Mouse (Mus musculus) hindbrain, embryonic 10.5 days (tissue): ENCODE results near the gene Abcg1. TPM values are rescaled to one million over a fixed set of nuclear protein-coding genes. Genes with fewer than 3 reads are reported as not detected.

ENCODE experiments used
- DNase-seq: peaks from one replicate; pipeline ENCODE4 v3.0.0-alpha.2; 2017; ENCODE audit warnings: low spot score
- H3K27ac ChIP-seq: fragments of 300-500 bp; sonication (generic); 2 replicates; pipeline ENCODE4 v1.5.1; 2016; ENCODE audit warnings: mild to moderate bottlenecking, moderate library complexity
- H3K27me3 ChIP-seq: fragments of 300-500 bp; sonication (generic); 2 replicates; pipeline ENCODE4 v1.6.1; 2016; ENCODE audit warnings: mild to moderate bottlenecking; ENCODE audit not compliant: poor library complexity, insufficient read depth, severe bottlenecking
- H3K36me3 ChIP-seq: fragments of 300-500 bp; sonication (generic); 2 replicates; pipeline ENCODE4 v1.6.1; 2016; ENCODE audit warnings: mild to moderate bottlenecking, moderate library complexity
- H3K4me1 ChIP-seq: fragments of 300-500 bp; sonication (generic); replicated peaks from 2 replicates; pipeline ENCODE4 v1.6.1; 2016; ENCODE audit warnings: mild to moderate bottlenecking
- H3K4me3 ChIP-seq: fragments of 300-500 bp; sonication (generic); 2 replicates; pipeline ENCODE4 v1.5.1; 2016; ENCODE audit warnings: mild to moderate bottlenecking, moderate library complexity
- H3K9me3 ChIP-seq: fragments of 300-500 bp; sonication (generic); 2 replicates; pipeline ENCODE4 v1.6.1; 2016; ENCODE audit warnings: mild to moderate bottlenecking, moderate library complexity
- WGBS: fragments of 180-500 bp; shearing (Covaris S2); methylation state at CpG from one replicate; pipeline ENCODE4 v1.1.7; 2016; 5-methylcytosine and 5-hydroxymethylcytosine counted together
- polyA plus RNA-seq: library from polyadenylated mRNA; unstranded; fragments of >200 nt; fragmentation: Nextera tagmentation; extraction: Ambion mirVana; gene quantifications from 2 replicates; pipeline ENCODE4 v1.2.1, GENCODE M21; 2016

The Abcg1 gene
- polyA plus RNA-seq, 1 experiment from 2014 or later, result 9.7 TPM

DNA sequence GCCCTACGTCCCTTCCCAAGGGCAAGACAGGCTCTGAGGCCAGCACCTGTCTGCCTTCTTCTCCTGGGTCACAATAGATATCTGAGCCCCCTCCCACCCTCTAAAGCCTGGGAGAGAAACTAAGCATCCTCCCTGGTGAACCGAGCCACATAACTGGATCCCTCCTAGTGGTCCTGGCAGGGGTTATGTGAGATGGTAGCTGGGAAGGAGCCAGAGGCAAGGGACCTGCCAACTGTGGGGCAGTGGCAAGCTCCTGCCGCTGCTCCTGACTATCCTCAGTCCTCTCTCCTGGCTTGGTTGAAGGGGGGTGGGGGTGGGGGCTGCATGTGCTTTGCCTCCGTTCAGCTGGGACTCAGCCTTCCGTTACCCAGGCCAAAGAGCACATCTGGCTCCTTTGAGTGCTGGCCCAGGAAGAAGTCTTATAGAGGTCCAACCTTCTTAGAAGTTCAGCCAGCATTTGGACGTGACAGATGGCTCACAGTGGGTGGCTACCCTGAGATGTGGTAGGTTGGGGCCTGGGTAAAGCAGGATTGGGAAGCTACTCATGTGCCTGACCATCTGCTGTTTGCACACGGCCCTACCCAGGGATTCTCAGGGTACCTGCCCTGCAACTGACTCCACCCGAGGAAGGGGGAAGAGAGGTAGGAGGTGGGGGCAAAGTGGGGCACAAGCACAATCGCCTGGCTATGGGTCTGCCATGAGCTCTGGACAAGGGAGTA is 68.2 kb downstream of the Abcg1 start:
- 47% methylated on average over 9 of the region's 9 CpGs for WGBS
- Histone ChIP-seq H3K4me1 (peaks cover 22% of the 10 kb centered on the region), H3K9me3 (no peaks in the 10 kb centered on the region), H3K36me3 (no peaks in the 10 kb centered on the region), H3K27me3 (no peaks in the 10 kb centered on the region), H3K4me3 (no peak overlapping the region), H3K27ac (peak overlapping the region; percentile 68; the same call in 1 of the 2 replicates)
- peak; percentile 35 for DNase-seq

DNA sequence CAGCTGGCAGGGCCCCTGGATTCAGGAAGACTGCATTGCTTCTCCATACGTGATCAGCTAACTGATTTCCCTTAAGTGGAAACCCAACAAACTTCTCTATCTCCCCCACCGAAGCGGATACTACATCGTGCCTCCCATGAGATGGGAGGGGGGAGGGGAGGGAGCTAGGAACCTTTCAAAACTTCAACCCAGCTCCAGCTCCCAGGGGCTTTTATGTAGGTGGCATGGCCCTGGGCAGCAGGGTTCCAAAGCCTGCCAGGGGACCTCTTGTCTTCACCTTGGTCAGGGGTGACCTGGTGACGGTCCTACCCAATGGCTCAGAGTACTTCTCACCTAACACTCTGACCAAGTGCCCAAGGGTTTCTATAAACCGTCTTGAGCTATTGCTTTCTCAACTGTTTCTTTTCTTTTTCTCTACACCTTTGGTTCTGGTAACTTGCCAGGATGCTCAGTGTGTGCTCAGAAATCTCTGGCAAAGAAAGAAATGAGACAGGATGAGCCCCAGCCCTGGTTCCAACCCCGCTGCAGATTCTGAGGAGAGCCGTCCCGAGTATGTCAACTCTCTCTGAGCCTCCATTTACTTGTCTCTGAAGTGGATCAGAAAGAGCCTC is 71.3 kb downstream of the Abcg1 start:
- DNase-seq, result no peak
- no peak overlapping the region for H3K27ac ChIP-seq
- peaks cover 22% of the 10 kb centered on the region for H3K4me1 ChIP-seq
- H3K27me3 ChIP-seq, result no peaks in the 10 kb centered on the region
- WGBS, result 84% methylated on average over 9 of the region's 9 CpGs
- H3K36me3 ChIP-seq, result no peaks in the 10 kb centered on the region
- H3K9me3 ChIP-seq, result no peaks in the 10 kb centered on the region
- H3K4me3 ChIP-seq, result no peak overlapping the region

DNA sequence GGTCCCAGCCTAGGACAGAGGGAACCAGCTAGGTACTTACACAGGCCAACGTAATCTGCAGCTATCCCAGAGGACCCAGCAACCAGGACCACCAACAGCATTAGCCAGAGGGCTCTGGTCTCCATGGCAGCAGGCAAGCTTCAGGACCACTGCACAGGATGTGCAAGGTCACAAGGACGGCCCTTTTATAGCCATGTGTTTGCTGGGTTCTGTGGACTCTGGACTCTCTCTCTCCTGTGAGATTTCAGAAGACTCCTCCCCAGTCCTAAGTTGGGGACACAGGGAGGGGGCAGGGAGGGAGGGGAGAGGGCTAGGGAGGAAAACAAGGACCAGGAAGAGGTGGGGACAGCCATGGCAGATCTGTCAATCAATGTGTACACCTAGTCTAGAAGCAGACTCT is 72.0 kb downstream of the Abcg1 start, which contains the start of gene Tff3:
Gene Tff3, minus strand, starts transcription at position 195 of the 400 bp plus-strand sequence.
- H3K4me3 ChIP-seq, result no peak within 1 kb of the TSS
- H3K9me3 ChIP-seq, result no peaks in the 10 kb centered on the region
- no peak within 1 kb of the TSS for H3K27ac ChIP-seq
- peaks cover 22% of the 10 kb centered on the region for H3K4me1 ChIP-seq
- H3K36me3 ChIP-seq, result no peaks in the 10 kb centered on the region
- H3K27me3 ChIP-seq, result no peaks in the 10 kb centered on the region
- WGBS, result 27% methylated on average over 2 of the region's 2 CpGs
- peak; percentile 25 for DNase-seq

DNA sequence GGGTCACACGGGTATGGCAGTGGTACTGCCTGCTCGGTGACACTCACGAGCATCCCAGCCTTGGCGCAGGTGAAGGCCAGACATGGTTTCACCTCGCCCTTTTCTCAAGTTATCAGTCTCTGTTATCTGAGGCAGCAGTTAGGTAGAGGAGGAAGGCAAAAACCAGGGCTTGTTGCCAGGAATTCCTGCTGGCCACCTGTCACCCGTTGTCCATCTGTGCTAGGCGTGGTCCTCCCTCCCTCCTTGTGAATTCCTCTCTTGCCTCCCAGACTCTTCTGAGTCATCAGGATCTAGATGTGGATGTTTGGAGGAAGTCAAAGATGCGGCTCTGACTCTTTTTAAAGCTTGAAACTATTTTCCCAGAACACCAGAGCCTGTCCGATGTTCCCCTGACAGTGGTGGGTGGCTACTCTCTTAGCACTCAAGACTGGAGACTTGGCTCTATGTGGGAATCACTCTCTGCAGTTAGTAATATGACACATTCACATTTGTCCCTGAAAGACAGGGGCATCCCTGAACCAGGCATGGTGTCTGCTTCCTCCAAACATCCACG is 73.9 kb downstream of the Abcg1 start:
- no peak for DNase-seq
- Histone ChIP-seq H3K4me1 (peaks cover 9% of the 10 kb centered on the region), H3K27ac (no peak overlapping the region), H3K4me3 (no peak overlapping the region), H3K36me3 (no peaks in the 10 kb centered on the region), H3K27me3 (no peaks in the 10 kb centered on the region), H3K9me3 (no peaks in the 10 kb centered on the region)
- 89% methylated on average over 10 of the region's 10 CpGs for WGBS

DNA sequence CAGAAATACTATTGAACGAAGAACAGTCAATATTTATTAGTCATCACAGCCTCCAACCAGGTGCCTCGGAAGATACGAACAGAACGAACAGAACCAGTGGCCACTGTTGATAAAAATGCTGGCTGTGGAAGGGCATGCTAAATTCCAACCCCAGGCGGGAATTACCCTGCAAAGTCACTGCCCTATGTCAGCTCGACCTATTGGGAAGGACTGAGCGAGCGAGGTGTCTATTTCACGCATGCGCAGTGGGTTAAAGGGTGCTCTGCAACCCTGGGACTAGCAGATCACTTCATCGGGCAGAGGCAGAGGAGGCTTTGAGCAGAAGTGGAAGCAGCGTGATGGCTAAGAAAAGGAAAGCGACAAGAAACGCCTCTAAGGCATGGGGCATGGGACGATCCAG is 76.3 kb downstream of the Abcg1 start:
- H3K9me3 ChIP-seq, result no peaks in the 10 kb centered on the region
- peaks cover 8% of the 10 kb centered on the region for H3K4me1 ChIP-seq
- no peaks in the 10 kb centered on the region for H3K27me3 ChIP-seq
- no peaks in the 10 kb centered on the region for H3K36me3 ChIP-seq
- 81% methylated on average over 15 of the region's 15 CpGs for WGBS
- no peak overlapping the region for H3K27ac ChIP-seq
- H3K4me3 ChIP-seq, result no peak overlapping the region
- no peak for DNase-seq

DNA sequence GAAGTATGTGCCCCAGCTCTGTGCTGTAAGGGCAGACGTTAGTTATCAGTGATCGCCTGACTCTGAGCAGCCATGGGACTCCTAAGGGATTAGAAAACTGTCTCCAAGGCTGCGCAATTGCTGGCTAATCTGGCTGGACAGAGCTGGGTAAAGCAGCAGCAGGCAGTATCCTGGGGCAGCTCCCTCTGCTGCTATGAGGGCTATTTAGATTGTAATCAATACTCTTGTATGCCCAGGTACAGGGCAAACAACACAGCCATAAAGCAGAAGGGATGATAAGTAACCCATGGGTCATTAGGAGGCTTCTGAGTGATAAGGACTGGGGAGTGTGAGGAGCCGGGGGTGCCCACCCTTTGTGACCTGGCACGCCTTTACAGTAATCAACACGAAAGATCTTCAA is 77.4 kb downstream of the Abcg1 start:
- DNase-seq, result no peak
- no peaks in the 10 kb centered on the region for H3K36me3 ChIP-seq
- H3K27ac ChIP-seq, result no peak overlapping the region
- H3K9me3 ChIP-seq, result no peaks in the 10 kb centered on the region
- H3K27me3 ChIP-seq, result no peaks in the 10 kb centered on the region
- no peaks in the 10 kb centered on the region for H3K4me1 ChIP-seq
- 80% methylated on average over 6 of the region's 6 CpGs for WGBS
- H3K4me3 ChIP-seq, result no peak overlapping the region

DNA sequence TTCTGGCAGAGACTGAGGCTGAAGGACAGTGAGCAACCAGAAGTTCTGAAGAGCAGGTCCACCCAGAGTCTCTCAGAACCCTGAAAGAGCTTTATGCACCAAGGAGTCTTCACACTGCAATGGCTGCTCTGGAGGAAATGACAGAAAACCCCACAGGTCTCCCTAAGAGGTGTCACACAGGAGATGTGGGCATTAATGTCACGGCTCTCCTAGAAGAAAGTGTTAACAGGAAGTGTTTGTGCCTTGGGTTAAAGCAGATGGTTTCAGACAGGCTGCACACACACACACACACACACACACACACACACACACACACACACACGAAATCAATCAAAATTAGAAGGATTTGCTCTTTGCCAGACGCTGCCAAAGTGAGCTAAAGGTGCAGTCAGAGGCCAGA is 78.8 kb downstream of the Abcg1 start:
- 62% methylated on average over 3 of the region's 3 CpGs for WGBS

DNA sequence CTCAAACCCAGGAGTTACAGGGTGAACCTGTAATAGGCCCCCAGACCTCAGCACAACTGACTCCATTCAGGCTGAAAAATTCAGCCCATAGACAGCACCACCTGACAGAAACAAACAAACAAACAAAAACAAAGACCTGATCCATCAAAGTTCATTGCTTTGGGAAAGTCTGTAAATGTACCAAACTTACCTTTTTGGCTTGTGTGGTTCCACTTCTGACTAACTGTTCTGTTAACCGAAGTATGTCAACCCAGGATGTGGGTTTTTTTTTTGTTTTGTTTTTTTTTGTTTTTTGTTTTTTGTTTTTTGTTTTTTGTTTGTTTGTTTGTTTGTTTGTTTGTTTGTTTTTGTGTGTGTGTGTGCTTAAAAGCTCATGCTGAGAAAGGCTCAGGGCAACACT is 79.3 kb downstream of the Abcg1 start:
- no peaks in the 10 kb centered on the region for H3K27me3 ChIP-seq
- H3K9me3 ChIP-seq, result no peaks in the 10 kb centered on the region
- no peak for DNase-seq
- H3K36me3 ChIP-seq, result no peaks in the 10 kb centered on the region
- no peaks in the 10 kb centered on the region; the same call in 1 of the 2 replicates for H3K4me1 ChIP-seq
- H3K4me3 ChIP-seq, result no peak overlapping the region
- H3K27ac ChIP-seq, result no peak overlapping the region
- WGBS, result 79% methylated on average over 1 of the region's 1 CpGs

More for the DNA sequence above, 78.8 kb downstream of the Abcg1 start:
- H3K36me3 ChIP-seq, result no peaks in the 10 kb centered on the region
- DNase-seq, result no peak
- no peak overlapping the region for H3K4me3 ChIP-seq
- no peaks in the 10 kb centered on the region; the same call in 1 of the 2 replicates for H3K4me1 ChIP-seq
- H3K27me3 ChIP-seq, result no peaks in the 10 kb centered on the region
- no peaks in the 10 kb centered on the region for H3K9me3 ChIP-seq
- no peak overlapping the region for H3K27ac ChIP-seq

DNA sequence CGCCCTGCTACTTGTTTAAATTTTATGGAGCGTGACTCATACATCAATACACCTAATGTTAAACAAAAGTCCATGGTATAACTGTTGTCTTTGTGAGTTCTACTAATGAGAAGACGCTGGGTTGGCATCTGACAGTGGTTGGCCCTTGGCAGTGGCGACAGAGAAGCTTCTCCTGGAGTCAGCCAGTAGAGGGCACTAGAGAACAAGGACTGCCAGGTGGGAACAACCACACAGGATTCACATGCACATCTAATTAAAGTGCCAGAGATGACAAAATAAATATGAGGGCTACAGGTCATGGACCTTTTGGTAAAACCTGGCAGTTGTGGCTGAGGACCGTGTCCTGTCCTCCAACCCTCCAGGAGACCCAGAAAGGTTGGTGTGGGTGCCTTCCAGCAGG is 80.9 kb downstream of the Abcg1 start:
- no peaks in the 10 kb centered on the region for H3K27me3 ChIP-seq
- 24% methylated on average over 5 of the region's 5 CpGs for WGBS
- H3K27ac ChIP-seq, result no peak overlapping the region
- H3K9me3 ChIP-seq, result no peaks in the 10 kb centered on the region
- H3K4me1 ChIP-seq, result no peaks in the 10 kb centered on the region; the same call in 1 of the 2 replicates
- H3K4me3 ChIP-seq, result no peak overlapping the region
- no peaks in the 10 kb centered on the region for H3K36me3 ChIP-seq
- peak; percentile 54 for DNase-seq

DNA sequence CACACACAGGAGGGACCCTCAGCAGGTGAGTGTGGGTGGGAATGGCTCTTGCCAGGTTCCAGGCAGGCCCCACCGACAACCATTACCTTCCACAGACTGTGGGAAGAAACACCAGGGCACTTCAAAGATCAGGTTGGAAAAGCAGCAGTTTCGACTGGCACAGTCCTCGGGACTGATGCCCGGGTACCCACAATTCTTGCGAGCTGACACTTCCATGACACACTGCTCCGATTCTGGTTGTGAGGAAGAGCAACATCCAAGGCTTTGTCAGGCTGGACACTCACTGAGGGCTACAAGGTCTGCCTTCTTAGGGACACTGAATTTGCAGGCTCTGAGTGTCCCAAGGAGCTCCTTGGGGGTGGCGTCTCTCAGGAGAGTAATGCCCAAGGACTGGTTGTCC is 84.6 kb downstream of the Abcg1 start:
- H3K36me3 ChIP-seq, result no peaks in the 10 kb centered on the region
- WGBS, result 89% methylated on average over 7 of the region's 7 CpGs

DNA sequence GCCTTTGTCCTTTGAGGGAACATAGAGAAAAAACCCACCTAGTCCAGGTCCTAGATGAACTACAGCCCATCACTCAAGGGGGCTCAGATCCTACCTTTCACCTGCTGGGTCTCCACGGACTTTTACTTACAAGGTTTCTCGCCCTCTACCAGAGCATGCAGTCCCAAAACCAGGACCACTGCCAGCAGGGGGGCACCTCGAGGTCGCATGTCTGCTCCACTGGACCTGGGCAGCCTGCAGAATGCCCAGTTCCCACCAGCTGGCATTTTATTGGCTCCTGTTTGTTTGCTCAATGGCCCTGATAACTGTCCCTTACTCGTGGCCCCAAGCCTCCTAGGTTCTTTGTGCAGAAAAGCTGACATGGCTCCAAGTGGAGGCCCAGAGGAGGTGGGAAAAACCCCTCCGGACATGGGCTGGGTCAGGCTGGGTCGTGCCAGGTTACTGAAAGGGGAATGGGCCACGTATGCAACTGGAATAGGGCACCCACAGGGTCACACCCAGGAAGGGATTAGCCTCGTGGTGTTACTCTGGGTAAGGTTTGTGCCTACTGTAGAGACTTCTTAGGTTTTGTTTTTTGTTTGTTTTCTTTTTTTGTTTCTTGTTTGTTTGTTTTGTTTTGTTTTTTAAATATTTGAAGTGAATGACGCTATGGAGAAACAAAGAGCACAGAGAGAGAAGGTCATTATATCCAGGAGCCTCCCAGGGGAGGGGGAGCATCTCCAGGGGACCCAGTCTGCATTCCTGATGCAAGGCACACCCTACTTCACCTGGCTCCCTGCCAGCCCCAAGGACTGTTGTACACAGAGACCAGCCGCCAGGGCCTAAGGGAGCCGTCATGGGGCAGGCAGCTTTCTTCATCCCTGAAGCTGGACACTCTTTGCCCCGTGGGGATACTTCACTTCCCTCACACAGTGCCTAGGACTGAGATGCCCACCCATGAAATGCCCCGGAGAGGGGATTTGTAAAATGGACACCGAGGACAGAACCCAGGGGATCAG is 86.9 kb downstream of the Abcg1 start, which contains the start of gene Tff2:
Gene Tff2, minus strand, starts transcription at position 243 of the 998 bp plus-strand sequence.
- H3K27me3 ChIP-seq, result no peaks in the 10 kb centered on the region
- no peak within 1 kb of the TSS for H3K27ac ChIP-seq
- WGBS, result 73% methylated on average over 15 of the region's 15 CpGs
- H3K4me1 ChIP-seq, result no peaks in the 10 kb centered on the region; the same call in 1 of the 2 replicates
- no peak within 1 kb of the TSS for H3K4me3 ChIP-seq
- no peaks in the 10 kb centered on the region for H3K36me3 ChIP-seq
- 0 out of 2 replicates have a peak, but pooled peaks cover 11% of the 10 kb centered on the region for H3K9me3 ChIP-seq
- no peak for DNase-seq

More for the DNA sequence above, 84.6 kb downstream of the Abcg1 start:
- H3K27me3 ChIP-seq, result no peaks in the 10 kb centered on the region
- H3K4me3 ChIP-seq, result no peak overlapping the region
- no peaks in the 10 kb centered on the region; the same call in 1 of the 2 replicates for H3K4me1 ChIP-seq
- 0 out of 2 replicates have a peak, but pooled peaks cover 7% of the 10 kb centered on the region for H3K9me3 ChIP-seq
- H3K27ac ChIP-seq, result no peak overlapping the region
- no peak for DNase-seq

DNA sequence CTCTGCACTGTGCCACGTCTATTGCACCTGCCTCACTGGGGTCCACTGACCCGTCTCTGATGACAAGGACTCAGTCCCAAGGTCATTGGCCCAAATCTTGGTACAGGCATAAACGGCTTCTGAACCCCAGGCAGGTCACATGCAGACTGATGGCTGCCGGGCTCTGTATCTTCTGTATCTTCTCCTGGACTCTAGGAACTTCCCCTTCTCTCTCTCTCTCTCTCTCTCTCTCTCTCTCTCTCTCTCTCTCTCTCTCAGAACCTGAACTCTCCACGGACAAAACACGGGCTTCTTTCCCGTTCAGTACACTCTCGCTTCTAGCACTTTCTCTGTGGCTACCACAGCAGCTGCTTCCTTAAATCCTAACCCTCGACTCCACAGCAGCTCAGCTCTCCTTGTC is 88.5 kb downstream of the Abcg1 start:
- DNase-seq, result no peak
- WGBS, result 87% methylated on average over 9 of the region's 9 CpGs
- Histone ChIP-seq H3K27ac (no peak overlapping the region), H3K9me3 (0 out of 2 replicates have a peak, but pooled peaks cover 13% of the 10 kb centered on the region), H3K36me3 (no peaks in the 10 kb centered on the region), H3K4me3 (no peak overlapping the region), H3K4me1 (no peaks in the 10 kb centered on the region), H3K27me3 (no peaks in the 10 kb centered on the region)
